Mouse (Mus musculus) cerebellum, postnatal 36 days (tissue): ENCODE data around the gene Mapk3.
"Not testable (repeated sequence)": the region's sequence is repeated elsewhere in the genome, so short reads cannot be mapped to it uniquely, and the experiment has no call there.

Source experiments
- DNase-seq, 2 experiments: peaks; one replicate each; pipeline ENCODE4 v3.0.0; 2021 to 2022; ENCODE audit warnings: mixed read lengths in 2 of 2

Mapk3 gene

DNA sequence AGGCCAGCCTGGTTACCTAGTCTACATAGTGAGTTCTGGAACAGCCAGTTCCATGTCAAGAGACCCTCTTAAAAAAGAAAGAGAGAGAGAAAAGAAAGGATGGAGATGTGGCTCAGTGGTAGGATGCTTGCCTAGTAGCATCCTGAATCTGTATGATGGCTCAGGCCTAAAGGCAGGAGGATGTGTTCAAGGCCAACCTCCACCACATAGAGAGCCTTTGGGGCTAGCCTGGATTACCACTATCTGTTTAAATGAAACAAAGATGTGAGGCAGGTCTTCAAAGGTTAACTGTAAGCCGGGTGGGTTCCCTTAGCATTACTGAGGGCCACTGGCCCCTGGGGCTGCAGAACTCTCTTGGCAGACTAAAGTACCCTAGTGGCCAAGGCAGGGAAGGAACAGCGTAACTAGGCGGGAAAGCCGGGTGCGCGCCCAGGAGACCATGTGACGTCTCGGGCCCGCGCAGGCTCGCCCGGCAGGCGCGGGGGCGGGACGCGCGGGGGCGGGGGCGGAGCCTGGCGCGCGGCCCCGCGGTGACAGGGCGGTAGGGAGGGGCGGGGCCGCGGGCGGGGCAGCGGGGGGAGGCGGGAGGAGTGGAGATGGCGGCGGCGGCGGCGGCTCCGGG is at the start of gene Mapk3:
TSS of gene Mapk3 (plus strand) at position 552 of the 622 bp plus-strand sequence.
- DNase-seq: peak; percentile 87 to 89

DNA sequence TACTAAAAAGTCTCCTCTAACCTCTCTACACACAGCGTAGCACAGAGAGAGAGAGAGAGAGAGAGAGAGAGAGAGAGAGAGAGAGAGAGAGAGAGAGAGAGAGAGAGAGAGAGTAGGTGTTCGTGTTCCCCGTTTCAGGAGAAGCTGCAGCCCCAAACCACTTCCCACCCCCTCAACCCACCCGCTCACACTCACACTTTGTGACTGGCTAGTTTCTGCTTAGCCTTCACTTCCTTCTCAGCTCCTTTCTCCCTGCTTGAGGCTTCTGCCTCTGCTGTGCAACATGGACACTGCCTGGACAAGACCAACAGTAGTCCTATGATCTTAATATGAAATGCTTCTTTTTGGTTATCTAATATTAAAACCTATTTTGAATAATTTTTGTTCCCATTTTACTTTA is 49.1 kb upstream of the Mapk3 start:
- no peak for DNase-seq

DNA sequence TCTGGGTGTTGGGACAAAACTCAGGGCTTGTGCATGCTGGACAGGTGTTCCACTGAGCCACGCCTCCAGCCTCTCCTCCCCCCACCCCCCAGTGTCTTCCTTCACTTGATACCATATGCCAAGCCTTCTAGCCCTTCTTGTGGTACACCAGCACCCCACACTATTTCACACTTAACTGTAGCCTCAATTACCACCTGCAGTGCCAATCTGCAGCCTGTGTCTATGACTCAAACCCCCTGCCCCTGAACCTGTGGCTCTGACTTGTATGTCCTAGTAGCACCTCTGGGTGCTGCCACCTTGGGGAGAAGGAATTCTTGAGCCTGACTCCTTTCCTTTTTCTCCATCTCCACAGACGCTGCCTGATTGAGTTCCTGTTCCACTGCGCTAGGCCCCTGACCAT is 47.5 kb upstream of the Mapk3 start:
- DNase-seq: no peak

DNA sequence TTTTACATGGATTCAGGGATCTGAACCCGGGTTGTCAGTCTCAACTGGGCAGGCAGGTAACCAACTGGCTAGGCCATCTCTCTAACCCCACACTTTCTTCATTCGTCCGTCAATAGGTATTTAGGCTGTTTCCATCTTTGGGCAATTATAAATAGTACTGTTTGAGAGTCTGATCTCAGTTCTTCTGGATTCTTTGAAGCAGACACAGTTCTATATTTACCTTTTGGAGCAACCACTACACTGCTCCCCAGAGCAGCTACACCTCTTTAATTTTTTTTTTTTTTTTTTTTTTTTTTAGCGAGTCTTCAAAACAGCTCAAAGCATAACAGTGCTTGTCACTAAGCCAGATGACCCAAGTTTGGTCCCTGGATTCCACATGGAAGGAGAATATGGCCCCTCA is 43.7 kb upstream of the Mapk3 start:
- no peak for DNase-seq

DNA sequence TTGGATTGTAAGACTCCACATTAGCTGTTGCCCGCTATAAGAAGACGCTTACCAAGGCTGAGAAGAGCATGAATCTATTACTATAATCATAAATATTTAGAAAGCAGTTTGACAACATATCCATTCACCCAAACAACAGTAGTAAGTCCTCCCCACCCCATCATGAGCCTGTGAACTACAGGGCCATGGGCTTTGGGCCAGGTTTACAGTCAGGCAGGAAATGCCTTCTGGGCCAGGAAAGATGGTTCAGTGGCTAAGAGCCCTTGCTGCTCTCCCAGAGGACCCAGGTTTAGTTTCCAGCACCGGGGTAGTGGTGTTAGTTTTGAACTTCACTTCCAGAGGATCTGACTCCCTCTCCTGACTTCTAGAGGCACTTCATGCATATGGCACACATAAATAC is 41.8 kb upstream of the Mapk3 start:
- DNase-seq: no peak

DNA sequence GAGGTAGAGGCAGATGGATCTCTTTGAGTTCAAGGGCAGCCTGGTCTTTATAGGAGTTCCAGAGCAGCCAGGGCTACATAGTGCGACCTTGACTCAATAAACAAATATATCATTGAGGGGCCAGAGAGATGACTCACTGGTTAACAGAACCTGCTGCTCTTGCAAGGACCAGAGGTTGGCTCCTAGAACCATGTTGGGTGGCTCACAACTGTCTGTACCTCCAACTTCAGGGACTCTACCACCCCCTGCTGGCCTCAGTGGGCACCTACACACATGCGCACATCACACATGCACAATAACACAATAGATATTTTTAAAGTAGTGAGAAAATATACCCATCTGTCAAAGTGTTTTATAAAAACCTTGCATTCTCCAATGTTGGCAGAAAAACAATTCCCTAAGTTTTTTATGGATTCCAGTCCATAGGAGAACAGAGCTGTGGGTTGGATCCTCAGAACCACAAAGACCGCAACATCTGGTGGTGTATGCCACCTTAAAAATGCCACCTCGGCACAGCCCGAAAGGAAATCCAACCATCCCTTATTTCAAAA is 40.5 kb upstream of the Mapk3 start:
- no peak for DNase-seq

DNA sequence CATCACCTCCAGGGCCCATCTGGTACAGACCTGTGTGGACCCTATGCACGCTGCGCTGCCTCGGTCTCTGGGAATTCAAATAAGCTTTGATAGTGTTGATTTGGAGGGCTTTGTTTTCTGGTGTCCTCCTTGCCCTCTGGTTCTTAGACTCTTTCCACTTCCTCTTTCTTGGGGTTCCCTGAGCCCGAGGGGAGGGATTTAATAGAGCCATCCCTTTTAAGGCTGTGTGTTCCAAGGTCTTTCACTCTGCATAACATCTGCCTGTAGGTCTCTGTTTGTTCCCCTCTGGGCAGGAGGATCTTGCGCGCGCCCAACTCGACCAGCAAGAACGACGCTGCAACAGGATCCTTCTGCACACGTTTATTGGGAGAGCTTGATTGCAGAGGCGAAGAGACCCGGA is 37.8 kb upstream of the Mapk3 start:
- no peak for DNase-seq

DNA sequence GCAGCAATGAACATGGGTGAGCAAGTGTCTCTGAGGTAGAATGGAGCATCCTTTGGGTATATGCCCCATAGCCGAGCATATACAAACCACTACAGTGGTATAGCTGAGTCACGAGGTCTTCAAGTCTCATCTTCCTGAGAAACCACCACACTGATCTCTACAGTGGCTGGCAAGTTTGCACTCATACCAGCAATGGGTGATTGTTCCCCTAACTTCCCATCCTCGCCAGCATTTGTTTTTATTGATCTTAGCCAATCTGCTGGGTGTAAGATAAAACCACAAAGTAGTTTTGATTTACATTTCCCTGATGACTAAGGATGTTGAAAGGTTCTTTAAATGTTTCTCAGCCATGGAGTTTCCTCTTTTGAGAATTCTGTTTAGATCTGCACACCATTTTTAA is 34.3 kb upstream of the Mapk3 start:
- DNase-seq: no peak

DNA sequence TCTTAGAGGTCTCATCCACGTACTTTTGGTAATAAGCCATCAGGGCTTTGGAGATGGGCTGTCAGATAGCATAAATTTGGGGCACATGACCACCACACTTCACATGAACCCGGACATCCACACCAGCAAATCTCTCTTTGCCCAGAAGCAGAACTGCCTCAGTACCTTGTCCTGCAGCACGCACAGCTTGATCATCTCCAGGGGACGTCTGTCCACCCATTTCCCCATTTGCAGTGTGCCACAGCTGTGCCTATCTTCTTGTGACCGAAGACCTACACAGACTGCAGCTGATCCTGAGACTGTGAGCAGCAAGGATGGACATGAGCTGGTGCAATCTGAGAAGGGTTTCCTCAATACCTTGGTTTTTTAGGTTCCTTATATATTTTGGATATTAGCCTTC is 33.7 kb upstream of the Mapk3 start:
- DNase-seq: no peak

DNA sequence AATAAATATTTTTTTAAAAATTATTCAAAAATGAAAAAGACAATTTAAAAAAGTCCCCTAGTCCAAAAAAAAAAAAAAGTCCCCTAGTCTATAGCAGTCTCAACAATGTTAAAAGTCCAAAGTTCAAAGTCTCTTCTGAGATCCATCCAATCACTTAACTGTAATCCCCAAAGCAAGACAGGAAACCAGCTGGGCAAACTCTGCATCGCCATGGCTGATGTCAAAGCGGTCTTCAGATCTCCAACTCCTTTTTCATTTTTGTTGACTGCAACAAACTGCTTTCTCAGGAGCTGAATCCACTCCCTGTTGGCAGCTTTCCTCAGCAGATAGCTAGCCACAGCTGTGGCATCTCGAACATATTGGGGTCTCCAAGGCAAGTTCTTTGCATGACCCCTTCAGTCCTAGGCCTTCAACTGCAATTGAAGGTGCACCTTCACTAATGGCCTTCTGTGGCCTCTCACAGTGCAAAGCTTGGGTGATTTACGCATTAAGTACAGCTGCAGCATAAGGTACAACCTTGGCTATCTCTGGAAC is 29.1 kb upstream of the Mapk3 start:
- not testable (repeated sequence) for DNase-seq

DNA sequence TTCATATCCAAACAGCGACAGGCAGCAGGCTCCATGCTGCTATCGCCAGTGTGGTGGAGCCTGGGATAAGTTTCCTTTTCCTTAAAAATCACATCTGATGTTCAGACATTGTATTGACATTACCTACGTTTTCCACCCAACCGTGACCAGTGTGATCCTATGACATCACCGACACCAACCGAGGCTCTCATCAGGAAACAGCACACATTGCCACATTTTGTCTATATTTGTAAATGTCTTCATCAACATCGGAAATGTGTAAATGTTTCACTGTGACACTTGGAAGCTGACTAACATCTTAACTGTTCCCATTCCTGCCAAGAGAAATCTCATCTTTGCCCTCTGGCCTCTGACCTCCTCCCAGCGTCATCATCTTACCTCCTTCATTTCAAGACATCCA is 23.3 kb upstream of the Mapk3 start:
- no peak for DNase-seq

DNA sequence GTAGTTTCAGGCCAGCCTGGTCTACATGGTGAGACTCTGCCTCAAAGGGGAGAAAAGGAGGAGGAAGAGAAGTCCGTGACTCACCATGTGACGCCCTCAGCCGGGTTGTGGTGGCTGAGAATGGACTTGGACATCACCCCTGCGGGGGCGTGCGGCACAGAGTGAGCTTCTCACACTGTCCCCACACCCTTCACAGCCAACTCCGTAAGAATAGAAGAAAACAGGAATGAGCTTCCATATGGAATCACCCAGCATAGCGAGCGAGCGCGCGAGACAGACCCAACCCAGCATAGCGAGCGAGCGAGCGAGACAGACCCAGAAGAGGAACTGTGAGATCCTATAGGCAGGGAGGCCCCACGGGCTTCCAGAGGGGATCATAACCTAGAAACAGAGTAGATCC is 19.9 kb upstream of the Mapk3 start:
- DNase-seq: no peak

DNA sequence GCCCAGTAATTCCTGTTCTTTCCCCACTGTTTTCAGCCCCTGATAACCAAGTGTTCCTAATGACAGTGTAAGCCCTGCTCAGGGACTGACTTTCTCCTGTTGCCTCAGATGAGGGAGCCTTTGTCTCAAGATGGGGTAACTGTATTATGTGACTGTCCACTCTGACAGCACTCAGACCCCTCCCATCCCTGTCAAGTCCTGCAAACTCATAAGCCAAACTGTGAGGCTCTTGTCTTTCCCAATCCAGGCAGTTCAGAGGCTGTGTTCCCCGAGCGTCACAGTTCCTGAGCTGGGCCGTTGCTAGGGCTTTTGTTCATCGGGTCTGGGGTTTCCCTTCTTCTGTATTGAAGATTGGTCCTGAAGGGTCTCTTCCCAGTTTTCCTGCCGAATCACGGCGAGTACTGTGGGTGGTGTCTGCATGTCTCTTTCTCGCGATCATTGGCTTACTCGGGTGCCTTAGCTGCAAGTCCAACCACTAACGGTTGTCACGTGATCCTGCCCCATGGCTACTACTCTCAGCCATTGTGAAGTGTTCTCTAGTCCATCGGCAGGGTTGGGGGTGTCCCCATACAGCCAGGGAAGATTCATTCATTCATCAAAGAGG is 19.2 kb upstream of the Mapk3 start:
- no peak for DNase-seq

DNA sequence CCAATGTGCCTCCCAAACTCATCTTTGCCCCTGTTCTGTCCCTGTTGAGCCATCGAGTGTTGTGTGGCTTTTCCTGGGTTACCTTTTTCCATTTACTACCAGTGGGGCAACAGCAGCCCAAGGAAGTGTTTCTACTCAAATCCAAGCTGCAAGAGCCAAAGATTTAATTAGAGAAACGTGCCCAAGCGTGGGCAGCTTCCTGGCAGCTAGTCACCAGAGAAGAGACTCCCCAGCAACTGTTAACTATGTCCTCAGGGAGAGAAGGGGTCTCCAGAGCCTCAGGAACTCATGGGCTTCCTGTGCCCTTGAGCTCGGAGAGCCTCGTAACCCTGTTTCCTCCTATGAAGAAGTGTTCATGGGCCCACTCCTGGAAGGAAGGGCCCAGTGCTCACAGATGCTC is 18.4 kb upstream of the Mapk3 start:
- no peak for DNase-seq

DNA sequence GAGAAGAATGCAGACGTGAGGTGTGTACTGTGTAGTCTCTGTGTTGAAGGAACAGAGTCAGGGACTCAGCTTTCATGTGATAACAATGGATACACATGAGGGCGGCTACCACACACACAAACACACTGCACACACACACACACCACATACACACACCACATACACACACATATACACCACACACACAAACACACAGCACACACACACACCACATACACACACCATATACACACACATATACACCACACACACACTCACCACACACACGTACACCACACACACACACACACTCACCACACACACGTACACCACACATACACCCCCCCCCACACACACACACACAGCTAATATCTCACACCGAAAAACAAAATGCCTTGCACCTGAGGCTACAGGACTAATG is 17.9 kb upstream of the Mapk3 start:
- DNase-seq: no peak

DNA sequence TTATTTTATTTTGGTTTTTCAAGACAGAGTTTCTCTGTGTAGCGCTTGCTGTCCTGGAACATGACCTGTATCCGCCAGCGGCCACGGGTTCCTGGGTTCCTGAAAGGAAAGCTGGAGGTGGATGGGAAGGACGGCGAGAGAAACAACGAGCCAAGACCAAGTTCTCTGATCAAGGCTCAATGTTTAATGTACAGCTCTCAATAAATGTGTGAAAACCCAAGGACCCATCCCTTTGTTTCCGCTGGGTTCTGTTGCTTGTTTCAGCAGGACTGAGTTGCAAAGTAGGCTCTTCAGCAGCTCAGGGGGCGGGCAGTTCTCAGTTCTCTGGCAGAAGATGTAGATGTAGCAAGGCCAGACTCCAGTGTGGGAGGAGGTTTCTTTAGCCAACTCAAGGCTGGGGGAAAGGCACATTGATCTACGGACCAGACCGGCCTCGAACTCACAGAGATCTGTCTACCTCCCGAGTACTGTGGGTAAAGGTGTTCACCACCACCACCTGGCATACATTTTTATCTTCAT is 17.4 kb upstream of the Mapk3 start:
- DNase-seq: no peak

DNA sequence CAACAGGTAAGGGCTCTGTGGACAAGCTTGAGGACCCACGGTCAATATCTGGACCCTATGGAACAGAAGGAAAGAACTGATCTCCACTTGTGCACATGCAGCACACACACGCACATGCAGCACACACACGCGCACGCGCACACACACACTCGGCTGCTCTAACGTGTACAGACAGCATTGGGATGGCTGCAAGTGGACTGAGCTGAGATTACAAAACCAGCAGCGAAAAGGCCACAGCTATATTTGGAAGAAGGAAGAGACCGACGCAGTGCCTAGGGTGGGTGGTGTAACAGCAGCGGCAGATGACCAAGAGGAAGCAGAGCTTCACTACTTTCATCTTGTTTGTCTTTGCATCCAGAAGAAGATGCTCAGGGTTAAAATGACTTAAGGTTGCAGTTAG is 13.3 kb upstream of the Mapk3 start:
- no peak for DNase-seq

DNA sequence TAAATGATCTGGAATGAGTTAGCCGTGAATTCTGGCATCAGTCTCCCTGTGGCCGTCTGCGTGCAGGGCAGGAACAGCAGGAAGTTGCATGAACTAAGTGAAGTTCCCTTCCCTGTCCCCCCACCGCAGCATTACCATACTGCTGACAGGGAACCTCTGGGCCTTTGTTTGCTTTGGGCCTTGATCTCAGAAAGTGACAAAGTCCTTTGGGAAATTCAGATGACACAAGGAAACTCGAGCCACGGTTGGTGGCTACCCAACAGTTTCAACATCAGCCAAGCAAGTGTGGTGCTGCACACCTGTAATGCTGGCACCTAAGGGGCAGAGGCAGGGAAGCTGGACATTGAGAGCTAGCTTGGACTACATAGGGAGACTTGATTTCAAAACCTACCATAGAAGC is 12.6 kb upstream of the Mapk3 start:
- DNase-seq: no peak

DNA sequence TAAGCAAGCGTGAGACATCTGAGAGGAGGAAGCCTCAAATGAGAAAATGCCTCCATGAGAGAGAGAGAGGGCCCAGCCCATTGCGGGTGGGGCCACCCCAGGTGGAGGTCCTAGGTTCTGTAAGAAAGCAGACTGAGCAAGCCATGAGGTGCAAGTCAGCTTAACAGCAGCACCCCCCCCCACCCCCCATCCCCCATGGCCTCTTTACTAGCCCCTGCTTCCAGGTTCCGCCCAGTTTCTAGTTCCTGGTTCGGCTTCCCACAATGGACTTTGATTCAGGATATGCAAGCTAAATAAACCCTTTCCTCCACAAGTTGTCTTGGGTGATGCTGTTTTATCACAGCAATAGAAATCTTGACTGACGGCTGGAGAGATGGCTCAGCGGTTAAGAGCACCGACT is 10.6 kb upstream of the Mapk3 start:
- no peak for DNase-seq

DNA sequence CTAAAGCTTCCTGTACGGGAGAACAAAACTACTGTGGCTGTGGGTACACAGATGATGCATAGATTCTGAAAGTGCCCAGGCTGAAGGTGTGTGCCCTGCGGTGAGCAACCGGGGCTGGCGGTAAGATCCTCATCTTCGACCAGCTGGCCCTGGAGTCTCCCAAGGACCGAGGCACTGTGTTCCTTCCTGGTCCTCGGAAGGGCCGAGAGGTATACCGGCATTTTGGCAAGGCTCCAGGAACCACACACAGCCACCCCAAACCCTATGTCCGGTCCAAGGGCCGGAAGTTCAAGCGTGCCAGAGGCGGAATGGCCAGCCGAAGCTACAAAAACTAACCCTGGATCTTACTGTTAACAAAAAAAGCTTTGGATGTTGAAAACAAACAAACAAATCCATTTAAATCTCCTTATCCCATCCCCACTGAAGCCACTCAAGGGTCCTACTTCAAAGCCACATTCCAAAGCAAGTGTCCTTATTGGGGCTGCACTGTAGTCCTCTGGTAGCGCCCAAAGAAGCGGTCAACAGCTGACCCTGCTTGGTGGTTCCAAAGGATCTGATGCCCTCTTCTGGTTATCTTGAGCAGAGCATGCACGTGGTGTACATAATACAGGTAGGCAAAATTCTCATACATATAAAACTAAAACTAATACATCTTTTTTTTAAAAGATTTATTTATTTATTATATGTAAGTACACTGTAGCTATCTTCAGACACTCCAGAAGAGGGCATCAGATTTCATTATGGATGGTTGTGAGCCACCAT is 9.6 kb upstream of the Mapk3 start:
- no peak for DNase-seq

DNA sequence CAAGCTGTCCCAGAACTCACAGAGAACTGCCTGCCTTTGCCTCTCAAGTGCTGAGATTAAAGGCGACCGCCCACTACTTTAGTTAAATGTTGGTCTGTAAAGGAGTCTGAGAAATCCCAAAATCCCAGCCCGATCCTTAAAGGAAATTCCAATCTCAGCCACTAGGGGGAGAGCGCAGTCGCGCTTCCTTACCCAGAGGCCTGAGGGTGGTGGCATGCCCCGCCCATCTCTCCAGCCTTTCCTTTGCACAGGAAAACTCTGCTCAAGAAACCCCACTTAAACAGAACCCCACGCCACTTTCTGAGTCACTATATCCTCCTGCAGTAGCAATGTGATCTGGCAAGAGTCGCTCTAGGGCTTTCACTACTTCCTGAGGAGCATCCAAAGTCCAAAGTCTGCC is 4.5 kb upstream of the Mapk3 start:
- DNase-seq: peak; percentile 80 to 85

DNA sequence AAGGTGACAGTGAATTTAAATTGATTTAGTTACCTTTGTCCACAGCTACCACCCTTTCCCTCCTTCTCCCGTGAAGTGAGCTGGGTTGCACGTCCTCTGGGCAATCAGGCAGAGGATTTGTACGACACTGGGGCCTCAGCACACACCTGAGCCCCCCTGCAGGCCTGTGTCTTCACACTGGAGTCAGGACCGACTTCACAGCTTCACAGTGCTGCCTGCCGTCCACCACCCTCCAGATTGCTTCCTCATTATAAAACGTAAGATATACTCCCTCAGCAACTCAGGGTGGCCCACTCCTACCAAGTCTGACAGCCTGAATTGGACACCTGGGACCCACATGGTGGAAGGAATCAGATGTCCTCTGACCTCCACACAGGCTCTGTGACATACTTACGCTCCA is 862 bp upstream of the Mapk3 start:
- DNase-seq: no peak

DNA sequence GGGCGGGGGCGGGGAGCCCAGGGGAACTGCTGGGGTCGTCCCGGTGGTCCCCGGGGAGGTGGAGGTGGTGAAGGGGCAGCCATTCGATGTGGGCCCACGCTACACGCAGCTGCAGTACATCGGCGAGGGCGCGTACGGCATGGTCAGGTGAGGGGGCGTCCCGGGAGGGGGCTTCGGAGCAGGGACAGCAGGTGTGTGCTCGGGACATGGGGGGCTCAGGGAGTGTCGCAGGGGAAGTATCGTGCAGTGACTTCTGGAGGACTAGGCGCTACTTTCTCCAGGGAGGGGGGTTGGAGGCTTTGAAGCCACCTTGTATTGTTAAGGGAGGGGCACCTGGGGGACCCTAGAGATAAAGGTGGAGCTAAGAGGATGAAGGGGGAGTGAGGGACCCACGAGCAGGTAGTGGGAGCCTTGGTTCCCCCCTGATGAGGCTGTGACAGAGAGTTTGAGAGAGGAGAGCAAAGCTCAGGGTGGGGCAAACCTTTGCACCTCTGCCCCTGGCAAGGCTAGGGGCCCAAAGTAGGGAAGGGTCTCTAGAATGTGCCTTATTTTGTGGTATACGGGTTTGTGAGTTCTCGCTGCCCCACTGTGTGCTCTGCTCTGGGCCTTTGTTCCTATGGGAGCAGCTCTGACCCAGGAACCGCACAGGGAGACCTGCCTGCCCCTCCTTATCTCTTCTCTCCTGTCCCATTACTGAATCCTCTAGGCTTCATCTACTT is 430 bp downstream of the Mapk3 start:
- DNase-seq: no peak
